Mouse (Mus musculus) adrenal gland, postnatal 10 days (tissue): ENCODE results near the gene Pitpnm3. TPM values are rescaled to one million over a fixed set of nuclear protein-coding genes. Genes with fewer than 3 reads are reported as not detected.
"Not testable (repeated sequence)": the region's sequence is repeated elsewhere in the genome, so short reads cannot be mapped to it uniquely, and the experiment has no call there.

Experiments used
- DNase-seq: peaks from one replicate; pipeline ENCODE4 v3.0.0; 2021; ENCODE audit warnings: mixed read lengths
- long read RNA-seq, 2 experiments: library from polyadenylated mRNA; stranded (forward); transcript quantifications; one replicate each; pipeline ENCODE4 v2.0.0; 2021
- total RNA-seq, 2 experiments: library from RNA; stranded (reverse); gene quantifications; 2 replicates each; pipeline ENCODE4 v1.2.3; 2021

The Pitpnm3 gene
- 1 to 10 TPM; 1.4 to 1.5 TPM for total RNA-seq
- long read RNA-seq, experiment 1: 0 reads
- long read RNA-seq, experiment 2, full-length matches to known transcripts: 1 of 2 reads
- long read RNA-seq, experiment 2, partial matches to known transcripts: 0 of 2 reads
- long read RNA-seq, experiment 2, other reads (novel, unspliced or antisense): 1 of 2 reads

DNA sequence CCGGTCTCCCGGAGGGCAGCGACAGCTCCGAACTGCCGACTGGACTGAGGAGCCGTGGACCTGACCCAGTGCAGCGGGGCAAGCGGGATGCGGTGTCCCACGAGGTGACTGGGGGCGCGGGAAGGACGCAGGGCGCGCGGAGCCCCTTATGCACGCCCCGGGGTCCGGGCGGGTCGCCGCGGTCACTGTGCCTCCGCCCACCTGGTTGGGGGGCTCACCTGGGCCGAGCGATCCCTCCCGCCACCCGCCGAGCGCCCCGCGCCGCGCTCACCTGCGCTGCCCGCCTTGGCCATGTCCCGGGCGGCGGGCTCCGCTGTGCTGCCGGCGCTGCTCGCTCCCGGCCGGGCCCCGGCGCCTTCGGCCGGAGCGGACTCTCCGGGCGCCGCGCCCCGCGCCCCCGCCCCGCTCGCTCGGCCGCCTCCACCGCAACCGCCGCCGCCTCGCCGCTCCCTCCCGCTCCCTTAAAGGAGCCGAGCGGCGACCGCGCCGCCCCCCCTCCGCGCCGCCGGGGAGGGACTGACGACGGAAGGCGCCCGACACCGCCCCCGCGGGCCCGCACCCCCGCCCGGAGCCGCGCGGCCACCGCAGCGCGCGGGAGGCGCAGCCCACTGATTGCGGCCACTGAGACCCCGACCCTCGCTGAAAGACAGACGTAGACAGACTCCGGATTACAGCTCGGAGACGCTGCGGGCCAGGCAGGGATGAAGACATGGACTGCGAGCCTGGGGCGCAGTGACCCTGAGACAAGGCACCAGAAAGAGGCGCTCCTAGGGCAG, at the start of gene Pitpnm3:
Pitpnm3 (minus strand) TSS at position 396 of the 776 bp plus-strand sequence.
- peak; percentile 57 for DNase-seq

GRCm38 (mm10) chr11:72184252-72184651, 48.7 kb upstream of the Pitpnm3 start:
- DNase-seq: no peak

DNA sequence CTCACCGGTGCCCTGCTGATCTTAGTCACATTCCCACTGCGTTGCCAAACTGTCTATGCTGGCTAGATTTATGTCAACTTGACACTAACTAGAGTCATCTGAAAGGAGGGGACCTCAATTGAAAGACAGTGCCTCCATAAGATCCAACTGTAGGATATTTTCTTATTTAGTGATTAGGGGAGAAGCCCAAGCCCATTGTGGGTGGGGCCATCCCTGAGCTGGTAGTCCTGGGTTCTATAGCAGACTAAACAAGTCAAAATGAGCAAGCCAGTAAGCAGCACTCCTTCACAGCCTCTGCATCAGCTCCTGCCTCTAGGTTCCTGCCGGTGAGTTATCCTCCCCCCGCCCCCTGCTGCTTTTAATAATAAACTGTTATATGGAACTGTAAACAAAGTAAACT, 45.6 kb upstream of the Pitpnm3 start:
- DNase-seq: no peak

- no peak for DNase-seq
Observed at GRCm38 (mm10) chr11:72180556-72180955, 45.0 kb upstream of the Pitpnm3 start.

DNA sequence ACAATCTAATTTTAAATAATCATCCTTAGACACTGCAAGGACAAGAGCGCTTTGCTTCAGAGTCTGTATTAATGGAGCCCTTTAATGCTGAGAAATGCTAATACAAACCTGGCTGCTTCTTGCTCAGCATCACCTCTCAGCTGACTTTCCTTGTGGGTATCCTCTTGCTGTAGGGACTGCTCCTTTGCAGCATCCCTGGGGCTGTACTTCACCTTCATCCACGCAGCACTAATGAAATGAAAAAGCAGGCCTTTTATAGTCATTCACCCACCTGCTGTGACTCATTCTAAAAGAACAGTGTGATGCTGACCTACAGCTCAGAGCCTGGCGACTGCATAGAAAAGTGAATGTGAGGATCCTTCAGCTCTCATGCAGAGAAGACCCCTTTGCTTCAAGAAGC, 41.0 kb upstream of the Pitpnm3 start:
- DNase-seq: no peak

- DNase-seq: no peak
Observed at GRCm38 (mm10) chr11:72175966-72176365, 40.4 kb upstream of the Pitpnm3 start.

DNA sequence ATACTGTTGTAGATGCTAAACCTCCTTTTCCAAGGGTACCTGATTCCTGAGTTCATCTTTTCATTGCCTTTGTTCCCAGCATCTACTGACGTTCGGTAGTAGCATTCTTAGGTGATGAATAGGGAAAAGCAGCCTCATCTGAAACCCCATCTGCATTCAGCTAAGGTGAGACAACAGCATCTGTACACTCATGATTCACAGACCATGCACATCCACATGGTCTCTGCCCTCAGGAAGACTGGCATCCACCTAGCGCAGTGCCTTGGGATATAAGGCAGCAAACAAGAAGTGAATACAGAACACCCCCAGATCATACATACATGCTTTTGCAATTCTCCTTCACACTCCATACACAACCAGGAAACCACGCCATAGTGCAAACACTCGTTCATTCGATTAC, 39.1 kb upstream of the Pitpnm3 start:
- DNase-seq: no peak

GRCm38 (mm10) chr11:72173506-72173905, 37.9 kb upstream of the Pitpnm3 start:
- DNase-seq: no peak

DNA sequence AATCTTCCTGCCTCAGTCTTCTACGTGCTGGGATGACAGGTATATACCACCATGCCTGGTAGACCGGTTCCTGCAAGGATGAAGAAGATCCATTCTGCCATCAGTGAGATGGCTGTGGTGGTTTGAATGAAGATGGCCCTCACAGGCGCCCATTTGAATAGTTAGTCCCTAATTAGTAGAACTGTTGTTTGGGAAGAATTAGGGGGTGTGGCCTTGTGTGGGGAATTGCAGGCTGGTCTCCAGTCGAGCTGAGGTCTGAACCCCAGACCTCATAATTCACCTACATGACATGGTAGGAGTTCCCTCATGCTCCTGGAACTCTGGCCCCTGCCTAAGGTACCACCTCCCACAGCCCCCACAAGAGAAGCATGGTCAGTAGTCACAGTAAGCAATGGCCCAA, 36.3 kb upstream of the Pitpnm3 start:
- DNase-seq: not testable (repeated sequence)

DNA sequence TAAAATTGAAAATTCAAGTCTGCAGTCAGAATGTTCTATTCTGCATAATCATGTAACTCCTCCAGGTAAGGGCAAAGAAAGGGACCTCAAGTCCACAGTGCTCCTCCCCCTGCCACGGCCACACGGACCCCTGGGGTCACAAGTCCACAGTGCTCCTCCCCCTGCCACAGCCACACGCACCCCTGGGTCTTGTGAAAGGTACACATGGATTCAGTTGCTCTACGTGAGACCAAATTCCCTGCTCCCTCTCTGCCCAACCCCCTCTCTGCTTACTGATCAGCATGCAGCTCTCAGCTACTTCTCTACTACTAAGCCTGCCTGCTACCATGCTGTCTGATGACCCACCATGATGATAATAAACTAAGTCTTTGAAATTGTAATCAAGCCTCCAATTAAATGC, 34.3 kb upstream of the Pitpnm3 start:
- DNase-seq: no peak

- DNase-seq: no peak
Observed at GRCm38 (mm10) chr11:72163198-72163597, 27.6 kb upstream of the Pitpnm3 start.

- no peak for DNase-seq
Observed at GRCm38 (mm10) chr11:72156624-72157023, 21.0 kb upstream of the Pitpnm3 start.

GRCm38 (mm10) chr11:72155981-72156428, 20.4 kb upstream of the Pitpnm3 start:
- no peak for DNase-seq

DNA sequence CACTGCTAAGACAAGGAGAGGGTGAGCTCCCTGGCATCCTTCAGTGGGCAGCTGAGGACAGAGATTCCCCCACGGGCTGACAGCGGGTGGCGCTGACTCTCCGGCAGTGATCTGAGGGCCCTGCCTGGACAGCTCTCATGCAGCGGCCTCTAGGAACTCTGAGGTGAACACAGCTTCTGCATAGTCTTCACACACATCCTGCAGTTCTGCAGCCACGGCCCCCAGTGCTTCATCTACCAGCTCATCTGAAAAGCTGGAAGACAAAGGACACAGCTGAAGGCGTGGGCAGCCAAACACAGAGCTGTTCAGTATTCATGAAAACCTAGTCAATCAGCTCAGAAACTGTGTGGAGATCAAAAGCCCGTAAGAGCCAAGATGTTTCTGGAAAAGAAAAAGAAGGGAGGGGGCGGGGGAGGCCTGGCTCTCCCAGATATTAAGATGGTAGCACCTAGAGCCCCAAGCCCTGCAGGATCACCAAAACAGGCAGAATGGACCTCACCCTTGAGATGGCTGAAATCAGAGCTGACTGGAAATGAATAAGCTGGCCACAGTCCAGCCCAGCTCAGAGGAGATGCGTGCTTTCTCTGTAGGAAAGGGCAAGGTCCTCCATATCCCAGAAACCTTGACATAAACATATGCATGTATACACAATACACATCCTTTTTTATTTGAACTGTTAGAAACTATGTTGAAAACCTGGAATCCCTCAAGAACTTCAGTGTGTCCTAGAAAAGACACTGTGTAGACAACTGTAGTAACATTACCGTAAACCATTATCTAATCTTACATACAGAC, 19.8 kb upstream of the Pitpnm3 start:
- peak; percentile 46 for DNase-seq

DNA sequence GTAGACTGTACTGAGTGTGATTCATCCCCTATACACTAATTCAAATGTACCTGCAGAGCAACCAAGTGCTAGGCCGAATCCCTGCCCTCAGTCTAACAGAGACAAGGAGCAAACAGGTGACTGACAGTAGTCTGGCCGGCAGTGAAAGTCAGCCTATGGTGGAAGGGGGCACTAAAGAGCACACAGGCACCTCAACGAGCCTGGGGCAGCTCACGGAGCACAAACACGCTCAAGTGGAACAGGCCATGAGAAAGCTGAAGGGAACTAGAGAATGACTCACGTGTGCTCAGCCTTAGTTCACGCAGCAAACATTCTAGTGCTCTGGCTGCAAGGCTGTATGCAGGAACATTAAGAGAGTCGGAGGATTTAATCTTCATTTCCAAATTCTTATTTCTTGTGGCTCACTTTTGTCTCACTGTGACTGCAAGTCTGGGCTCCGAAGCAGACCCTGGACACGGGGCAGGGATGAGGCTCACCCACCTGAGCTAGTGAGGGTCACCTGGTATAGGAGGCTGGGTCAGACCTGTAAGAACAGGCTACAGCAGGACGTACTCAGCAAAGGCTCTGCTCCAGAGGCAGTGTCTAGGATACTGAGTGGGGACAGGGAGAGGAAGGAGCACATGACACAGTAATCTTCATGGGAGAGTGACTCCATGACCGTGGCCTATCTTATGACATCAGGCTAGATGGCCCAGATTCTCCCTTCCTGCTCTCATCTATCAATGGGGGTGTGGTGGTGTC, 17.7 kb upstream of the Pitpnm3 start:
- no peak for DNase-seq

DNA sequence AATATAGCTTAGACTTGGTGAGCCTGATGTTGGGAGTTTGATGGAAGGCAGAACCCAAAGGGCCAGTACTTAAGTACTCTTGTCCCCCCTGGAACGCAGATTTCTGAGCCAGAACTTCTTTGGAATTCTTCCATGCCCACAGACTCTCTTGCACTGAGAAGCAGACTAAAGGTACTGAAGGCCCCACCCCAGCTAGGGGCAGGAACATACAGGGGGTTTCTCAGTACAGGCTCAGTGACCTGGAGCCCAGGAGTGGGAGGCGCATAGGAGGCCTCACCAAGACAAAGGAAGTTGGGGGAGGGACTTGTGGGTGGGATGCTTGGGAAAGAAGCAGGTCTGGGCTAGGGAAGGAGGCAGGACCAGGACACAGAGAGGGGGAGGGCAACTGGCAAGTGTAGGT, 15.5 kb upstream of the Pitpnm3 start:
- no peak for DNase-seq

- no peak for DNase-seq
Observed at GRCm38 (mm10) chr11:72147910-72148309, 12.3 kb upstream of the Pitpnm3 start.

- DNase-seq: no peak
Observed at GRCm38 (mm10) chr11:72145877-72146248, 10.3 kb upstream of the Pitpnm3 start.

GRCm38 (mm10) chr11:72145182-72145876, 9.8 kb upstream of the Pitpnm3 start:
- DNase-seq: peak; percentile 65

GRCm38 (mm10) chr11:72142889-72143288, 7.3 kb upstream of the Pitpnm3 start:
- peak; percentile 47 for DNase-seq

DNA sequence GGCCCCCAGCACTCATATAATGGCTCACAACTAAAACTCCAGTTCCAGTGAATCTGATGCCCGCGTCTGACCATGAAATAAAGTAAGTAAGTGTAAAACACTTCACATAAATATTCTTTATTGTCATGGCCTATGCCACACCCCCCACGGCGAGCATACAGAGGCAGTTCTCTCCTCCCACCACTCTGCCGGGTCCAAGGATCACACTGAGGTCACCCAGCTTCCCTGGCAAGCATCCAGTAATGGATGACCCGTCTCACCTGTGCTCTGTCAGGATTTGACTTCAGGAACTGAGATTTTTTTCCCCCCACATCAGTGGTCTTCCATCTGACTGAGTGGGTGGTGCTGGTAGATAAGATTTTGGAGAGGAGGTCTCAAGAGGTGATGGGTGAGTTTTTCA, 4.6 kb upstream of the Pitpnm3 start:
- DNase-seq: no peak
